Mouse (Mus musculus) CH12.LX (cell line): ENCODE data around the gene Cabin1. TPM values are rescaled to one million over a fixed set of nuclear protein-coding genes. Genes with fewer than 3 reads are reported as not detected.

ENCODE experiments used
- DNase-seq: peaks from one replicate; pipeline ENCODE4 v3.0.0-alpha.2; 2013; ENCODE audit errors: extremely low read depth
- H3K27ac ChIP-seq: 2 replicates; pipeline ENCODE4 v1.5.1; 2012; ENCODE audit warnings: low read depth, mild to moderate bottlenecking, control low read depth, moderate library complexity; ENCODE audit not compliant: insufficient read depth
- H3K27me3 ChIP-seq: replicated peaks from 2 replicates; pipeline ENCODE3; 2012; ENCODE audit warnings: inconsistent platforms
- H3K36me3 ChIP-seq, 2 experiments: replicated peaks in 1 of 2; 2 replicates each; pipeline versions ENCODE3 to v1.6.1; 2012; ENCODE audit warnings: inconsistent platforms in 1 of 2, low read length in 1 of 2, mild to moderate bottlenecking in 1 of 2, mixed read lengths in 1 of 2, moderate library complexity in 1 of 2; ENCODE audit not compliant: control insufficient read depth in 1 of 2, insufficient read depth in 1 of 2
- H3K4me1 ChIP-seq, 2 experiments: 2 replicates each; pipeline ENCODE4 v1.6.1; 2012; ENCODE audit warnings: inconsistent platforms in 1 of 2, moderate library complexity in 1 of 2; ENCODE audit not compliant: insufficient read depth in 2 of 2, control insufficient read depth in 1 of 2
- H3K4me2 ChIP-seq: 2 replicates; pipeline ENCODE4 v1.6.1; 2012; ENCODE audit warnings: low read depth, mild to moderate bottlenecking, control low read depth; ENCODE audit not compliant: poor library complexity, insufficient read depth, severe bottlenecking
- H3K4me3 ChIP-seq, 3 experiments: fragments of 150-350 bp in 1 of 3; sonication (generic) in 1 of 3; replicated peaks in 1 of 3; 2 replicates each; pipeline versions ENCODE3 to v1.5.1; 2011 to 2012; ENCODE audit warnings: low read depth in 2 of 3, low read length in 2 of 3, mild to moderate bottlenecking in 2 of 3, moderate library complexity in 2 of 3, control low read depth in 1 of 3, improper control_type of control experiment in 1 of 3, inconsistent platforms in 1 of 3, mixed read lengths in 1 of 3; ENCODE audit not compliant: poor library complexity in 1 of 3
- H3K79me2 ChIP-seq: replicated peaks from 2 replicates; pipeline ENCODE4 v1.6.1; 2012; ENCODE audit warnings: mild to moderate bottlenecking, moderate library complexity; ENCODE audit not compliant: control insufficient read depth, poor library complexity, insufficient read depth, severe bottlenecking; ENCODE audit errors: extremely low read depth
- H3K9ac ChIP-seq: 2 replicates; pipeline ENCODE4 v1.6.1; 2012; ENCODE audit warnings: low read depth, mild to moderate bottlenecking, control low read depth, moderate library complexity; ENCODE audit not compliant: insufficient read depth
- H3K9me3 ChIP-seq: replicated peaks from 2 replicates; pipeline ENCODE3; 2012; ENCODE audit warnings: low read length, inconsistent platforms, mixed read lengths
- BHLHE40 ChIP-seq: IDR thresholded peaks from 2 replicates; pipeline ENCODE4 v1.6.1; 2011; ENCODE audit warnings: mild to moderate bottlenecking, low read depth, low read length, improper control_type of control experiment
- E2F4 ChIP-seq: IDR thresholded peaks from 2 replicates; pipeline ENCODE4 v1.6.1; 2011; ENCODE audit warnings: low read depth, low read length, improper control_type of control experiment; ENCODE audit not compliant: insufficient replicate concordance
- ETS1 ChIP-seq: conservative IDR thresholded peaks from 2 replicates; pipeline ENCODE4 v1.6.1; 2012; ENCODE audit warnings: low read depth, mild to moderate bottlenecking, inconsistent platforms, low read length, improper control_type of control experiment, moderate library complexity
- HCFC1 ChIP-seq: IDR thresholded peaks from 2 replicates; pipeline ENCODE4 v1.6.1; 2012; ENCODE audit warnings: low read depth, mild to moderate bottlenecking, inconsistent platforms, low read length, improper control_type of control experiment
- IRF4 ChIP-seq: IDR thresholded peaks from 2 replicates; pipeline ENCODE4 v1.6.1; 2014; ENCODE audit warnings: low read depth, mild to moderate bottlenecking, inconsistent platforms, low read length, improper control_type of control experiment
- JUN ChIP-seq: IDR thresholded peaks from 2 replicates; pipeline ENCODE4 v1.6.1; 2011; ENCODE audit warnings: low read depth, mild to moderate bottlenecking, low read length, improper control_type of control experiment, moderate library complexity; ENCODE audit not compliant: insufficient read depth
- JUND ChIP-seq: conservative IDR thresholded peaks from 2 replicates; pipeline ENCODE4 v1.6.1; 2011; ENCODE audit warnings: low read depth, low read length, improper control_type of control experiment
- KAT2A ChIP-seq: IDR thresholded peaks from 2 replicates; pipeline ENCODE4 v1.6.1; 2012; ENCODE audit warnings: low read length, improper control_type of control experiment, inconsistent platforms; ENCODE audit not compliant: insufficient replicate concordance
- MAFK ChIP-seq: IDR thresholded peaks from 2 replicates; pipeline ENCODE4 v1.6.1; 2011; ENCODE audit warnings: low read length, improper control_type of control experiment; ENCODE audit not compliant: insufficient replicate concordance
- MAX ChIP-seq: IDR thresholded peaks from 2 replicates; pipeline ENCODE4 v1.6.1; 2011; ENCODE audit warnings: low read length, improper control_type of control experiment
- MAZ ChIP-seq: IDR thresholded peaks from 2 replicates; pipeline ENCODE4 v1.6.1; 2012; ENCODE audit warnings: low read depth, mild to moderate bottlenecking, inconsistent platforms, low read length, improper control_type of control experiment, moderate library complexity
- MEF2A ChIP-seq: IDR thresholded peaks from 2 replicates; pipeline ENCODE4 v1.6.1; 2014; ENCODE audit warnings: low read depth, mild to moderate bottlenecking, inconsistent platforms, low read length, improper control_type of control experiment, borderline replicate concordance
- MYC ChIP-seq: IDR thresholded peaks from 2 replicates; pipeline ENCODE4 v1.6.1; 2011; ENCODE audit warnings: low read depth, mild to moderate bottlenecking, improper control_type of control experiment, low read length
- NRF1 ChIP-seq: IDR thresholded peaks from 2 replicates; pipeline ENCODE4 v1.6.1; 2014; ENCODE audit warnings: low read depth, mild to moderate bottlenecking, inconsistent platforms, low read length, improper control_type of control experiment, moderate library complexity
- POLR2A ChIP-seq: IDR thresholded peaks from 2 replicates; pipeline ENCODE4 v1.6.1; 2011; ENCODE audit warnings: low read depth, mild to moderate bottlenecking, improper control_type of control experiment, low read length
- RAD21 ChIP-seq: IDR thresholded peaks from 2 replicates; pipeline ENCODE4 v1.6.1; 2011; ENCODE audit warnings: low read depth, mild to moderate bottlenecking, low read length, improper control_type of control experiment, moderate library complexity
- RCOR1 ChIP-seq: conservative IDR thresholded peaks from 2 replicates; pipeline ENCODE4 v1.6.1; 2012; ENCODE audit warnings: low read depth, mild to moderate bottlenecking, inconsistent platforms, low read length, improper control_type of control experiment
- SIN3A ChIP-seq: IDR thresholded peaks from 2 replicates; pipeline ENCODE4 v1.6.1; 2012; ENCODE audit warnings: low read length, improper control_type of control experiment, inconsistent platforms
- SMC3 ChIP-seq: IDR thresholded peaks from 2 replicates; pipeline ENCODE4 v1.6.1; 2011; ENCODE audit warnings: low read depth, low read length, improper control_type of control experiment
- TBP ChIP-seq: conservative IDR thresholded peaks from 2 replicates; pipeline ENCODE4 v1.6.1; 2011; ENCODE audit warnings: low read depth, low read length, improper control_type of control experiment
- TCF12 ChIP-seq: IDR thresholded peaks from 2 replicates; pipeline ENCODE4 v1.6.1; 2014; ENCODE audit warnings: low read depth, mild to moderate bottlenecking, inconsistent platforms, low read length, improper control_type of control experiment
- UBTF ChIP-seq: IDR thresholded peaks from 2 replicates; pipeline ENCODE4 v1.6.1; 2012; ENCODE audit warnings: low read depth, mild to moderate bottlenecking, inconsistent platforms, low read length, improper control_type of control experiment, moderate library complexity
- USF2 ChIP-seq: conservative IDR thresholded peaks from 2 replicates; pipeline ENCODE4 v1.6.1; 2011; ENCODE audit warnings: low read depth, low read length, improper control_type of control experiment
- ZC3H11A ChIP-seq: IDR thresholded peaks from 2 replicates; pipeline ENCODE4 v1.6.1; 2012; ENCODE audit warnings: low read depth, mild to moderate bottlenecking, inconsistent platforms, low read length, improper control_type of control experiment
- ZKSCAN1 ChIP-seq: IDR thresholded peaks from 2 replicates; pipeline ENCODE4 v1.6.1; 2012; ENCODE audit warnings: low read depth, inconsistent platforms, low read length, improper control_type of control experiment, borderline replicate concordance
- ZMIZ1 ChIP-seq: IDR thresholded peaks from 2 replicates; pipeline ENCODE4 v1.6.1; 2012; ENCODE audit warnings: low read depth, mild to moderate bottlenecking, inconsistent platforms, low read length, improper control_type of control experiment
- dilution Hi-C: fragments of 300-500 bp; cut with MboI; formaldehyde crosslinking; loops from 2 replicates; pipeline ENCODE4 v1.14.3; 2020; ENCODE audit warnings: low sequenced_read_pairs; ENCODE audit not compliant: extremely low pct_unique_long_range_greater_than_20kb, extremely low pct_ligation_motif_present
- in situ Hi-C: fragments of 300-500 bp; cut with MboI; formaldehyde crosslinking; loops from 3 replicates; pipeline ENCODE4 v1.14.3; 2019; ENCODE audit warnings: low sequenced_read_pairs, low pct_ligation_motif_present, low pct_unique_long_range_greater_than_20kb, mixed read lengths
- polyA plus RNA-seq: library from polyadenylated mRNA; unstranded; fragments of >175 nt; gene quantifications from 2 replicates; pipeline ENCODE4 v1.2.1, GENCODE M21; 2012; ENCODE audit warnings: low read depth; ENCODE audit not compliant: insufficient read length
- total RNA-seq, 2 experiments: library from RNA; depleted of rRNA; stranded (reverse); fragments of 300-350 nt in 1 of 2; fragments of >200 nt in 1 of 2; gene quantifications; 2 replicates each; pipeline ENCODE4 v1.2.3; 2012 to 2014

Gene Cabin1
- total and polyA plus RNA-seq, 3 experiments, result 12.0 to 46.0 (median 29.0) TPM

GRCm38 (mm10) chr10:75676819-75677565 lies 87.1 kb downstream of the Cabin1 start:
- Histone ChIP-seq H3K36me3 (peaks cover 62 to 95% of the 10 kb centered on the region in 2 experiments), H3K4me1 (peaks cover 0 to 2% of the 10 kb centered on the region in 2 experiments; a peak in 2 of 4 replicates), H3K9me3 (no peaks in the 10 kb centered on the region), H3K27ac (no peak overlapping the region), H3K9ac (no peak overlapping the region), H3K4me3 (no peak overlapping the region), H3K79me2 (no peaks in the 10 kb centered on the region), H3K4me2 (no peak overlapping the region), H3K27me3 (no peaks in the 10 kb centered on the region)
- dilution Hi-C loops, result no loop called here
- no peak for DNase-seq
- in situ Hi-C loops, result no loop called here
- no peak for TF ChIP-seq HCFC1
- no peak for TF ChIP-seq BHLHE40
- TF ChIP-seq KAT2A, result no peak
- TF ChIP-seq MEF2A, result no peak
- no peak for TF ChIP-seq IRF4
- no peak for TF ChIP-seq USF2
- TF ChIP-seq TBP, result no peak
- TF ChIP-seq ZMIZ1, result no peak
- TF ChIP-seq TCF12, result no peak
- TF ChIP-seq MYC, result no peak
- no peak for TF ChIP-seq MAFK
- no peak for TF ChIP-seq ETS1
- TF ChIP-seq SIN3A, result no peak
- no peak for TF ChIP-seq RCOR1
- TF ChIP-seq UBTF, result no peak
- TF ChIP-seq RAD21, result no peak

- Histone ChIP-seq H3K9ac (no peak overlapping the region), H3K27ac (no peak overlapping the region), H3K4me1 (no peaks in the 10 kb centered on the region), H3K27me3 (no peaks in the 10 kb centered on the region), H3K36me3 (peaks cover 61 to 95% of the 10 kb centered on the region in 2 experiments), H3K4me3 (no peak overlapping the region), H3K79me2 (no peaks in the 10 kb centered on the region), H3K9me3 (no peaks in the 10 kb centered on the region), H3K4me2 (no peak overlapping the region)
- no peak for DNase-seq
- dilution Hi-C loops, result no loop called here
- in situ Hi-C loops, result no loop called here
- TF ChIP-seq JUN, result no peak
- TF ChIP-seq NRF1, result no peak
- no peak for TF ChIP-seq ZC3H11A
- TF ChIP-seq E2F4, result no peak
- TF ChIP-seq SMC3, result no peak
- no peak for TF ChIP-seq POLR2A
- TF ChIP-seq JUND, result no peak
- TF ChIP-seq MAZ, result no peak
- TF ChIP-seq MAX, result no peak
- TF ChIP-seq ZKSCAN1, result no peak
These were observed 87.9 kb downstream of the Cabin1 start for GRCm38 (mm10) chr10:75676286-75676685.
